Mouse (Mus musculus): Measurements from ENCODE around the gene S100a13. TPM values are rescaled to one million over a fixed set of nuclear protein-coding genes. Genes with fewer than 3 reads are reported as not detected.

Gene S100a13
- polyA plus RNA-seq (2014; fragmentation: Nextera tagmentation; extraction: Ambion mirVana): 27.3 and 32.2 TPM in 2 replicates

DNA sequence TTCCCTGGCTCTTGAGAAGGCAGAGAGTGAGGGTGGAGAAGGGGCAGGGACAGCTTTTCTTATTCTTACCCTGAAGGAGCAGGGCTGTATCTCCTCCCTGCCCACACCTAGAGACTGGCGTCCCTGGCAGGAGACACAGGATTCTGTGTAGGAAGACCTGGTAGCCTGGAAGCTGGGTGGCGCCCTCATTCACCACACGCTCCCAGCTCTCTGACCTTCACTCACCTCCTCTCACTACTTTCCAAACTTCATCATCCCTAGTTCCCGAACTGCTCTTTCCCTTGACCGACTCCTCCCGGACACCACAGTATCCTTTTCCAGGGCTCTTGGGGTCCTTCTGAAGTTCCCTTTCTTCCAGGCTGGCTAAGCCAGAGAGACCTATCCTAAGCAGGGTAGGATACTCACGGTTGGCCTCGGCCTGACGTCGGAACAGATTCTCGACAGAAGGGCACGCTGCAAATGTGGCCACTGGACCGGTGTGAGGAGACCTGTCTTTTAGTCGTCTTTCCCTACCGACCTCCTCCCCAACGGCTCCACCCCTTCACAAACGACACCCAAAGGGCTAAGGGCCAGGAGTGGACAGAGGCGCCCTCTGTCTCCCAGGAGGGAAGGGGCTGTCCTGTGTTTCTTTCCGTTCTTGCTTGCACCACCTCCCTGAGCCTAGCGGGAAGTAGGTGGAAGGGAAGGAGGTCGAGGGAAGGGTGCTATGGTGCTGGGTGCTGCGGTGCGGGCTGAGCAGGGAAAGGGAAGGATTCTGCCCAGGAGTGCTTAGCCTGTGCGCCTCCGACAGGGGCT, at the start of gene S100a13, which contains the start of gene S100a1:
Gene S100a13, plus strand, starts transcription at position 640 of the 795 bp plus-strand sequence.
Gene S100a1, minus strand, starts transcription at position 597 of the 795 bp plus-strand sequence.
- Histone ChIP-seq H3K9me3 (ENCODE audit: low read depth, low read length) (no peaks in the 10 kb centered on the region), H3K27ac (ENCODE audit: low read depth) (peak within 1 kb of the TSS; percentile 25; the same call in 1 of the 2 replicates), H3K4me1 (ENCODE audit: insufficient read depth) (peaks cover 4% of the 10 kb centered on the region), H3K27me3 (ENCODE audit: insufficient read depth, low read length) (no peaks in the 10 kb centered on the region; the same call in 1 of the 2 replicates), H3K4me3 (ENCODE audit: low read depth, low read length) (peak within 1 kb of the TSS; percentile 42), H3K4me2 (peak within 1 kb of the TSS; percentile 86), H3K9ac (peak within 1 kb of the TSS; percentile 54), H3K36me3 (ENCODE audit: insufficient read depth) (no peaks in the 10 kb centered on the region)
- DNase-seq (peak; percentile 66), ATAC-seq (ENCODE audit: insufficient read depth) (peak; percentile 38)
- peak; percentile 42; the same call in 1 of the 2 replicates for TF ChIP-seq CTCF (IDR thresholded peaks at IDR 0.05; ENCODE audit: low read depth)
- 3% methylated on average over 24 of the region's 25 CpGs for WGBS

DNA sequence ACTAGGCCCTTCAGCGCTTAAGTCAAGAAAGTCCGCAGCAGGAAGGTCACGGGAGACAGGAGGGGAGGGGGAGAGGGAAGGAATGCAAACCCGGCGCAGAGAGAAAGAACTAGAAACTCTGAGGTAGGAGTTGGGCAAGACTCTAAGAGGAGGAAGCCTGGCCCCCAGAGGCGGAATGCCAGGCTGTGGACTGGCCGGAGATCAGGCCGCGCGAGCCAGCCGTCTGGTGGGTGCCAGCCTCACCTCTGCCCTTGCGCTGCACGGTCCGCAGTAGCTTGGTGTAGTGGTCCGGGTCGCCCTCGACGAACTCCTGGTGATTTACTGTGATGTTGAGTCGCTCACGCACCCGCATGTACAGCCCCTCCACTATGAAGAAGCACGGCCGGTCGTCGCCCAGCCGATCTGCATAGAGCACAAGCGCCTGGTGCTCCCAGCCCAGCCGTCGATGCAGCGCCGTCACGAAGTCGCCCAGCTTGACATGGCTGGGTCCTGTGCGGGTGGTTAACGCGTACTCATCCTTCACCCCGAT, 49.6 kb upstream of the S100a13 start:
- Histone ChIP-seq H3K9me3 (ENCODE audit: low read depth, low read length) (no peaks in the 10 kb centered on the region), H3K4me2 (peak overlapping the region; percentile 93), H3K4me1 (ENCODE audit: insufficient read depth) (peaks cover 4% of the 10 kb centered on the region; the same call in 1 of the 2 replicates), H3K27me3 (ENCODE audit: insufficient read depth, low read length) (peaks cover 32% of the 10 kb centered on the region), H3K36me3 (ENCODE audit: insufficient read depth) (no peaks in the 10 kb centered on the region), H3K9ac (peak overlapping the region; percentile 62), H3K27ac (ENCODE audit: low read depth) (no peak overlapping the region), H3K4me3 (ENCODE audit: low read depth, low read length) (peak overlapping the region; percentile 57)
- ATAC-seq (ENCODE audit: insufficient read depth): peak; percentile 4
- no peak for TF ChIP-seq CTCF (IDR thresholded peaks at IDR 0.05; ENCODE audit: low read depth)
- peak; percentile 53 for DNase-seq
- 10% methylated on average over 37 of the region's 37 CpGs for WGBS

DNA sequence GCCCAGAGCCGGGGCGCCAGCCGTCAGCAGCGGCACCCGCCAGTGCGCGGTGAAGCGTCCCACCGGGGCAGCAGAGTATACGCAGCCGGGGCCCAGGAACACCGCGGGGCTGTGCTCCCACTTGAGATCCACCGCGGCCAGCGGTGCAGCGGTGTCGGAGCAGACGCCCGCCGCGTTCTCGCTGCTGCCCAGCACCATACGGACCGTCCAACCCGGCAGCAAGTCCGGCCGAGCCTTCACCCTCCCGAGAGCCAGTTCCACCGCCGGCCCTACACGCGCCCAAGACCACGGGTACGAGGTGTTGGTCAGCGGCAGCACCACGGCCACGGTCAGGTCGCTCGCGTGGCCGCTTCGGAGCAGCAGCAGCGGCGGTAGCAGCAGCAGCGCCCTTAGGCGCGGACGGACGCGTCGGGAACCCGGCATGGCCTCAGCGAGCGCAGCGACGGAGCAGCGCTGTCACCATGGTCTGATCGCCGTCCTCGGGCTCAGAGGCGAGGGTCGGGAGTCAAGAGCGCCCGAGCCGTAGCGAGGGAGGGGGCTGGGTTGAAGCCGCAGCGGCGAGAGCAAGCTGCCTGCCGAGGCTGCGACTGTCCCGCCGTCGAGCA, 49.1 kb upstream of the S100a13 start:
- peak overlapping the region; percentile 62 for H3K9ac ChIP-seq
- ATAC-seq (ENCODE audit: insufficient read depth) (peak; percentile 31), DNase-seq (peak; percentile 47)
- H3K4me1 ChIP-seq (ENCODE audit: insufficient read depth): peaks cover 4% of the 10 kb centered on the region; the same call in 1 of the 2 replicates
- H3K9me3 ChIP-seq (ENCODE audit: low read depth, low read length): no peaks in the 10 kb centered on the region
- no peaks in the 10 kb centered on the region for H3K36me3 ChIP-seq (ENCODE audit: insufficient read depth)
- H3K4me2 ChIP-seq: peak overlapping the region; percentile 93
- H3K4me3 ChIP-seq (ENCODE audit: low read depth, low read length): peak overlapping the region; percentile 57
- peaks cover 32% of the 10 kb centered on the region for H3K27me3 ChIP-seq (ENCODE audit: insufficient read depth, low read length)
- WGBS: under 1% methylated on average over 75 of the region's 75 CpGs
- no peak overlapping the region; the same call in 1 of the 2 replicates for H3K27ac ChIP-seq (ENCODE audit: low read depth)
- TF ChIP-seq CTCF (IDR thresholded peaks at IDR 0.05; ENCODE audit: low read depth): no peak

GRCm38 (mm10) chr3:90465686-90466310, 48.4 kb upstream of the S100a13 start, which contains the start of gene Npr1:
Gene Npr1 (minus strand): TSS chr3:90465866.
- H3K9ac ChIP-seq: peak within 1 kb of the TSS; percentile 62
- peak; percentile 65 for ATAC-seq (ENCODE audit: insufficient read depth)
- H3K27me3 ChIP-seq (ENCODE audit: insufficient read depth, low read length): peaks cover 32% of the 10 kb centered on the region
- no peaks in the 10 kb centered on the region for H3K9me3 ChIP-seq (ENCODE audit: low read depth, low read length)
- TF ChIP-seq CTCF (IDR thresholded peaks at IDR 0.05; ENCODE audit: low read depth): no peak
- H3K4me2 ChIP-seq: peak within 1 kb of the TSS; percentile 93
- peak; percentile 67 for DNase-seq
- peaks cover 4% of the 10 kb centered on the region; the same call in 1 of the 2 replicates for H3K4me1 ChIP-seq (ENCODE audit: insufficient read depth)
- peak within 1 kb of the TSS; percentile 57 for H3K4me3 ChIP-seq (ENCODE audit: low read depth, low read length)
- no peaks in the 10 kb centered on the region for H3K36me3 ChIP-seq (ENCODE audit: insufficient read depth)
- H3K27ac ChIP-seq (ENCODE audit: low read depth): peak within 1 kb of the TSS; percentile 50; the same call in 1 of the 2 replicates
- whole genome bisulfite sequencing: under 1% methylated on average over 43 of the region's 49 CpGs

DNA sequence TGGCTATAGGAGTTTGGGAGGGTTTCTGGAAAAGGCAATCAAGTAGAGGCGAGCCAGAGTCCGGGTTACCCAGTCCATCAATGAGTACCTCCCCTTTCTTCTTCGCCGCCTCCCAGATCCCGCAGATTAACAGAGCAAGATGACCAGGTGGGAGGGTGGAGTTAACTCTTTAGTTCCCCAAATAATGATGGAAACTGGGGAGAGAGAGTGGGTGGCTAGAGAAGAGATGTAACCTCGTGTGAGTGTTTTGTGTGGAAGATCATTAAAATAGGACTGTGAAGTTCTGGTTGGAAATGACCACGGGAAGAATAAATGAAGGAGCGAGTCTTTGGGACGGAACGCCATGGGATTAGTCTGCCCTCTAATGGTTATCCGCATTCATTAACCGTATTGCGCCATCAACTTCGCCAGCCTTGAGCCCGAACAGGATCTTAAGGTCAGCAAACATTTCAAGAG, 47.9 kb upstream of the S100a13 start:
- peak overlapping the region; percentile 57 for H3K4me3 ChIP-seq (ENCODE audit: low read depth, low read length)
- peak overlapping the region; percentile 93 for H3K4me2 ChIP-seq
- no peaks in the 10 kb centered on the region for H3K36me3 ChIP-seq (ENCODE audit: insufficient read depth)
- H3K27me3 ChIP-seq (ENCODE audit: insufficient read depth, low read length): peaks cover 32% of the 10 kb centered on the region
- ATAC-seq (ENCODE audit: insufficient read depth) (peak; percentile 60), DNase-seq (peak; percentile 93)
- peak overlapping the region; percentile 47 for H3K9ac ChIP-seq
- no peaks in the 10 kb centered on the region for H3K9me3 ChIP-seq (ENCODE audit: low read depth, low read length)
- under 1% methylated on average over 15 of the region's 15 CpGs for WGBS
- peaks cover 4% of the 10 kb centered on the region; the same call in 1 of the 2 replicates for H3K4me1 ChIP-seq (ENCODE audit: insufficient read depth)
- TF ChIP-seq CTCF (IDR thresholded peaks at IDR 0.05; ENCODE audit: low read depth): peak; percentile 90
- peak overlapping the region; percentile 50; the same call in 1 of the 2 replicates for H3K27ac ChIP-seq (ENCODE audit: low read depth)

DNA sequence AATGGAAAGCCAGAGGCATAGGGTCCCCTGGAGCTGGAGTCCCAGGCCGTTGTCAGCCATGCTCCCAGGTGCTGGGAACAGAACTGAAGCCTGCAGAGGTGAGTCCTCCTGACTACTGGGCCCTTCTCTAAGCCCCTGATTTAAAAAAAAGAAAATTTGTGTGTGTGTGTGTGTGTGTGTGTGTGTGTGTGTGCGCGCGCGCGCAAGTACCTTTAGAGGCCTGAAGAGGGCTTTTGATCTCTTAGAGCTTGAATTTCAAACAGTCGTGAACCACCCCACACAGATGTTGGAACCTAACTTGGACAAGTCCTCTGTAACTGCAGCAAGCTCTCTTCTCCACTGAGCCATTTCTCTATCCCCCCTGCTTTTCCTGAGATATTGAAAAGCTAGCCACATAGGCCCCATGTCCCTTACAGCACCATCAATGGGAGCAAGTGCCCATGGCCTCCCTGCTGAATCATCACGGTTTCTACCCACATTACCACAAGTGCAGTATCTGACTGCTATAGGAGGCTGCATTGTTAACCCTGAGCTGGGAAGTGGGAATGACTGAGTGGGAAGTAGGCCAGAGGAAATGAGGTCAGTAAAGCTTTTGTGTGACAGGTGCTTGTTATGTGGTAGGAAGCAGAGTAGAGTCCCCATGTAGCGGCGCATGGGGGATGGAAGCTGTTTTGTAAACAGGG, 46.5 kb upstream of the S100a13 start:
- Histone ChIP-seq H3K9ac (no peak overlapping the region), H3K27ac (ENCODE audit: low read depth) (no peak overlapping the region), H3K36me3 (ENCODE audit: insufficient read depth) (no peaks in the 10 kb centered on the region), H3K4me2 (no peak overlapping the region), H3K9me3 (ENCODE audit: low read depth, low read length) (no peaks in the 10 kb centered on the region), H3K4me1 (ENCODE audit: insufficient read depth) (peaks cover 4% of the 10 kb centered on the region; the same call in 1 of the 2 replicates), H3K27me3 (ENCODE audit: insufficient read depth, low read length) (peaks cover 31% of the 10 kb centered on the region), H3K4me3 (ENCODE audit: low read depth, low read length) (no peak overlapping the region)
- 90% methylated on average over 10 of the region's 10 CpGs for WGBS
- no peak for DNase-seq
- no peak for ATAC-seq (ENCODE audit: insufficient read depth)
- no peak for TF ChIP-seq CTCF (IDR thresholded peaks at IDR 0.05; ENCODE audit: low read depth)
